Mouse (Mus musculus): Measurements from ENCODE around the gene Olfr1107.

Gene Olfr1107

GRCm38 (mm10) chr2:87075717-87076116, at the start of gene Olfr1107:
TSS of gene Olfr1107 (minus strand) at chr2:87075817.
- DNase-seq: no peak

DNA sequence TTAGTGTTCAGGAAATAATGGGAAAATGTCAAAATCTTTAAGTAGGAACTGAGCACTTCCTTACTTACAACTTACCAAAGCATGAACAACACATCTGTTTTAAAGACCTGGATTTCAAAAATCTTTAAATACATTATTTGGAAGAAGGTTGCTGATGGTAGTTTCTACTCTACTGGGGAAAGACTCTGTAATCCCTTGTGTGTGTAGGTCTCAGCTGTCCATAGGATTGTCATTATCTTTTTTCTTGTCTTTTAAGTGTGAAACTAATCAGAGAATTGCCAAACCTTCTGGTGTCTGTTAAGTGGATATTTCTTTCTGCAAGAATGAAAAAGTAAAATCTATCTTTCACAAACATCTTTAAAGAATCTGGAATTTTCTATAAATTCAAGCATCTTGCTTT, 38.9 kb upstream of the Olfr1107 start, which contains the start of gene Olfr259:
TSS of gene Olfr259 (minus strand) at position 101 of the 400 bp plus-strand sequence.
- no peak for DNase-seq

DNA sequence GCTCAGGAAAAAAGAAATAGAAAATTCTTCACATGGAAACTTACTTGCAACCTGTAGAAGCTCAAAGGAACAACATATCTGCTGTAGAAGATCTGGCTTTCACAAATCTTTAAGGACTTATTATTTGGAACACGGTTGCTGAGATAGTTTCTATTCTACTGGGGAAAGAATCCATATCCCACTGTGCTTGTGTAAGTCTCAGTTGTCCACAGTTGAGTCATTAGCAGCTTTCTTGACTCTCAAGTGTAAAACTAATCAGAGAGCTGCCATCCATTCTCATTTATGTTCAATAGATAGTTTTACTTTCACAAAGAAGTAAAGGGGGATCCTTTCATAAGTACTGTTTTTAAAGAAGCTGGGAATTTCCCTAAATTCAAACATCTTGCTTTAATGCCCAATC, 20.3 kb upstream of the Olfr1107 start, which contains the start of gene Olfr1109:
TSS of gene Olfr1109 (minus strand) at position 101 of the 400 bp plus-strand sequence.
- no peak for DNase-seq

DNA sequence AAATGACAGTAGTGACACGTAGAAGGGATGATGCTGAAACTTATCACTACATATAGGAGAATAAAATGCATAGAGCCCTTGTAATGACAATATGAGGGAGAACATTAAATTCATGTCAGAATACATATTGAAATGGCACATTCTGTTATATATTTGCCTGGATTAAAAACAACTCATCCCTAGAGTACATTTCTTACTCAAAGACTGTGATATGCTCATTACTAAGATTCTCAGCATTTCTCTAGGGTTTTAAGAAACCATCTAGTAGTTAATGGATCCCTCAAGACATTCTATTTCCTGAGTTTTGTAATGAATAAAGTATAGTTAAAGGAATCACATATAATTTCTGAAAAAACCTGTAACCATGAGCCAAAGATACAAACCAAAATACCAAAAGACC, 23.4 kb downstream of the Olfr1107 start, which contains the start of gene Olfr1106:
TSS of gene Olfr1106 (minus strand) at position 101 of the 400 bp plus-strand sequence.
- no peak for DNase-seq

- DNase-seq: no peak
Observed at GRCm38 (mm10) chr2:87036431-87036830, 39.2 kb downstream of the Olfr1107 start, which contains the start of gene Olfr1105. TSS of gene Olfr1105 (minus strand) at chr2:87036531.

DNA sequence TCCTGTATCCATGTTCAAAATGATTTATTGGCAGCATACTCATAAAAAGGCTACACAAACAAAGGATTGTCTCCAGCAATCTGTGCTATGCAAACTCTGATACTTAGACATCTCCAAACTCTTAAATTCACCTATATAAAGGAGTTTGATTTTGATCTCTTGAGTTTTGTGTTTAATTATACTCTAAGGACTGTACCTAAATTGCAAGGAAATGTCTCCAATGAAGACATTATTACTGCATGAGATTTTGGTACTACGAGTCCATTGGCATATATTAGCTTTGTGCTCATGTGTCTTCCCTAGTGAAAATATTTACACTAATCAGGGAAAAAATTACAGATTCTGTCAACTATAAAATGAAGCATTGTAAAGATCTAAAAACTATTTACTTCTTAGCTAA, 48.6 kb downstream of the Olfr1107 start, which contains the start of gene Olfr1104:
TSS of gene Olfr1104 (minus strand) at position 101 of the 400 bp plus-strand sequence.
- DNase-seq: no peak

Measured in kidney, adult 11 months (tissue).